ENCODE assay signal across 8 mouse cellular contexts in the genomic region with DNA sequence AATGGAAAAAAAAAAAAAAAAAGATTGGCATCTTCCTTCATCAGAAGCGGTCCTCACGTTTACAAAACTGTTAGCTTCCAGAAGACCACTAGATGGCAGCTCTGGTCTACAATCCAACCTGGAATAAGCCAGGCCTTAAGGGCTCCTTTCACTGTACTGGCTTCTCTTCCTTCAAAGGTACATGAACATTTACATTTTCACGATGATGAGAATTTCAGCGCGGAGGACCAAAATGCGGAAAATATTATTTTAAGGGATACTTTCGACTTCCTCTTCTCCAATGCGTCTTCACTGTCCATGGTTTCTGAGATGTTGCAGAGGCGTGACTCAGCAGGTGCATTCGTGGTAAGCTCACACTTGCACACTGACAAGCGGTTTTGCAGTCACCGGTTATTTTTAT.
DNase-seq lines count a peak whose midpoint lies in the region; ATAC-seq and TF ChIP-seq lines count a peak whose summit lies in the region.

No protein-coding gene starts in this region.

- H3K9me3 ChIP-seq in E14TG2a.4 (ENCODE audit: low read length) = no peaks in the 10 kb centered on the region

- DNase-seq in 416B (ENCODE audit: low read depth) = peak; percentile 85
- peak; percentile 32 for DNase-seq in cerebellum, adult 9-11 months
- peak; percentile 25 to 39 for DNase-seq in kidney, postnatal 4 days
- DNase-seq in lung, postnatal 14 days = peak; percentile 44
- peak; percentile 83 for DNase-seq in retina, postnatal 1 day
- no peak for DNase-seq in spleen, postnatal 14 days (ENCODE audit: low spot score in 2 of 2)

- no peaks in the 10 kb centered on the region for H3K36me3 ChIP-seq in E14TG2a.4 (ENCODE audit: insufficient read depth, low read length)

- TF ChIP-seq CTCF in E14TG2a.4 (conservative IDR thresholded peaks at IDR 0.05; ENCODE audit: low read length) = peak; percentile 52

- no peak overlapping the region for H3K4me3 ChIP-seq in E14TG2a.4 (replicated peaks; ENCODE audit: low read length)

- ATAC-seq in granulocyte monocyte progenitor cell, adult 5-6 weeks (replicated peaks; ENCODE audit: poor library complexity, severe bottlenecking) = peak; percentile 84

- H3K27me3 ChIP-seq in E14TG2a.4 (ENCODE audit: insufficient read depth, low read length) = no peaks in the 10 kb centered on the region

- H3K4me1 ChIP-seq in E14TG2a.4 (replicated peaks; ENCODE audit: low read depth, low read length) = peaks cover 3% of the 10 kb centered on the region

Comparison
In these comparisons a context has a peak if more than half of its experiments do, and no peak if none do; other contexts are left out.
1. DNase-seq: peak in 416B (single experiment), cerebellum, adult 9-11 months (single experiment), kidney, postnatal 4 days (2 of 2), lung, postnatal 14 days (single experiment) and retina, postnatal 1 day (single experiment); none in spleen, postnatal 14 days (0 of 2).